Mouse (Mus musculus) adrenal gland (tissue): ENCODE results near the gene 1700024G13Rik.
"Not testable (repeated sequence)": the region's sequence is repeated elsewhere in the genome, so short reads cannot be mapped to it uniquely, and the experiment has no call there.

Source experiments
- intact Hi-C: fragments of 180-260 bp; cut with DNase I; formaldehyde crosslinking; loops from one replicate; pipeline ENCODE4 v1.15.1; 2025
- long read RNA-seq, 2 experiments: library from polyadenylated mRNA; unstranded; transcript quantifications; one replicate each; pipeline ENCODE4 v2.0.0; 2020; ENCODE audit warnings: borderline replicate concordance in 1 of 2; ENCODE audit not compliant: insufficient replicate concordance in 1 of 2

The 1700024G13Rik gene
- long read RNA-seq, experiment 1: 0 reads
- long read RNA-seq, experiment 2: 0 reads

GRCm38 (mm10) chr14:32388196-32388595, at the start of gene 1700024G13Rik:
Gene 1700024G13Rik (minus strand): TSS chr14:32388391.
- intact Hi-C loops: no loop called here

DNA sequence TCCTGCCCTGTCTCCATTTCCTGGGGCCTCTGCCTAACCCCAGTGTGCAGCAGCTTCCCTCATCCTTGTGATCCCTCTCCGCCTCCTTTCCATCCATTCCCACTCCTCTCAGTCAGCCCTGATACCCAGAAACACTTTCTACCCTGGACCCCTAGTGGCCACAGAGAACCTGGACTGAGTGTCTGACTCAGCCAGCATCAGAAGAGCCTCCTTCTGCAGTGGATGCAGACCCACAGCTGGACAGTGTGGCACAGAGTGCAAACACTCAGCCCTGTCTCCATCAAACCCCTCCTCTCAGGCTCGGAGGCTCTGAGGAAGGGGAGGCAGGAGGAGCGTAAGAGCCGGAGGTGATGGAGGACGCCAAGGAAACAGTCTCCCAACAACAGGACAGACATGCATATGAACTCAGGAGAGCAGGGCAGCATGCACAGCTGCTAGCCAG, 49.2 kb upstream of the 1700024G13Rik start:
- intact Hi-C loops: no loop called here

DNA sequence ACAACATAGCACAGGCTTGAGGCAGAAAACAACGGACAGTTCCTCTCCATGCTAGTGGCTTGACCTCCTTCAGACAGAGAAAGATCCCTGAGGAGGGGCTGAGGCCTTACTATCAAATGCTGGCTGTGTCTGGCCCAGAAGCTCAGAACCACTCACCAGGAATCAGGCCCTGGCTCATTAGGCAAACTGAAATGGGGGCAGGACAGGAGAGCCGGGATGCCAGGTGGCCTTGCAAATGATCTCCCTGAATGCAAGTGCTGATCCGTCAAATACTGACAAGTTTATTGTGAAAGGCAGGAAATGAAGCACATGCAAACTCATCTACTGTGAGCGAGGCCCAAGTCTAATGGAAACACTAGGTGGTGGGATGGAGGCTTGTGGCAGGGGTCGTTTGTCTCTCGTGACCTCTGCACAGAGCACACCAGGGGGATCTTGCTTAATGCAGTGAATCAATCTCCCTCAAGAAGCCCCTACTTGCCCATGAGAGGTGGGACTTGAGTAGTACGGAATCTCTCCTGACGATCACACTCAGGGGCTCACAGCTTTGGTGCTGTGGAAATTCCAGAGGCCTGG, 40.9 kb upstream of the 1700024G13Rik start:
- intact Hi-C loops: no loop called here

DNA sequence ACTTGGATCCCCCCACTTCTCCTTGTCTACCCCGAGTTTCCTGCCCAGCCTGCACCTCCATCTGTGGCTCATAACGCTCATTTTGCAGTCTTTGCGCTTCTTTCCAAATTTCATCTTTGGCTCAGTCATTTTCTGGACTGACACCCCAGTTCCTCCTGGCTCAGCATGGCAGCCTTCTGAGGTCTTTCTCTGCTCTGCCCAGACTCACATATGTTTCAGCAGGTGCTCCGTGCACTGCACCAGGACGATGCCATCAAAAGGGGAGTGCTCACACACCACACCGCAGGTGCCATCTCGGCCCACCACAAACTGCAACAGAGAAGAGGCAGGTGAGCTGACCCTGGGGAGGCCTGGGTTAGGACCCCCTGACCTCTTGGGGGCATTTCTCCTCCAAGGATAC, 35.8 kb upstream of the 1700024G13Rik start:
- intact Hi-C loops: no loop called here

DNA sequence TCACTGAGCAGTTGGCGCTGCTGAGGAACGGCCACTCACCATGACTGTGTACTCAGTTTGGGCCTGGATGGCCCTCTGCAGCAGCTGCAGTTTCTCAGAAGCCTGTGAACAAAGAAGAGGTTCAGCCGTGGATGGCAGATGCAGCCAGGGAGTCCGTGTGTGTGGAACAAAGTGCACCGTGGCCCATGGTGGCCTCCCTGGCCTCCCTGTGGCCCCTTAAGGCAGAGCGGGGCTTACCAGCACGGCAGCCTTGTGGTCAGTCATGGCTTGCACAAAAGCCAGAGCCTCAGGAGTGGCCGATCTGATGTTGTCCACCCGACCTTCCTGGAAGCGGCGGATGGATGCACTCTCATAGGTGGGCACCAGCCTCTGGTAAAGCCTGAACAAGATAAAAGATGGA, 30.6 kb upstream of the 1700024G13Rik start:
- intact Hi-C loops: no loop called here

- intact Hi-C loops: no loop called here
These were observed 23.9 kb upstream of the 1700024G13Rik start for GRCm38 (mm10) chr14:32412075-32412474.

DNA sequence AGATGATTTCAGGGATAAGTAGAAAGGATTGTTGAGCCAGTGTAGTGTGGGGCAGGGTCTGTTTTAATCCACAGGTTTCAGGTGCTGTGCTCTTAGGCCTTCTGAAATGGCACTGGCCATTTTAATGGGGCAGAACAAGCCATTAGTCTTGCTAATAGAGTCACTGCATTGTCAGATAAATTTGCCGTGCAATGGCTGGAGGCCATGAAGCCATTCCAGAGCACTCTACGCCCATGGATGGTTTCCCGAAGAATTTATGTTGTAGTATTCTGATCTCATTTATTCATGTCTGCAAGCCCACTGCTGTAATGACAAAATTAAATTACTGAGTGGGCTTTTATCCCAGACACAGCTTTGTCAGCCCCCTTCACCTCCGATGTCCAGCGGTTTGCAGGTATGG, 21.9 kb upstream of the 1700024G13Rik start:
- intact Hi-C loops: no loop called here

DNA sequence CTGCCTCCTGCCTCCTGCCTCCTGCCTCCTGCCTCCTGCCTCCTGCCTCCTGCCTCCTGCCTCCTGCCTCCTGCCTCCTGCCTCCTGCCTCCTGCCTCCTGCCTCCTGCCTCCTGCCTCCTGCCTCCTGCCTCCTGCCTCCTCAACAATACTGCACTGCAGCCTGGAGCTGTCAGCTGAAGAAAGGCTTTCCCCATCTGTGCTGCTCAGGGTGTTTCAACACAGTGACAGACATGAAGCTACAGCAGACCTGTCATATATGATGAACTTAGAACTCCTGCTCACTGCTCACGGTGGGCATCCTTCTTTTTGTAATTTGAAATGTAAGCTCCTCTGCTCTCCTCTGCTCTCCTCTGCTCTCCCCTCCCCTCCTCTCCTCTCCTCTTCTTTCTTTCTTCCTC, 17.2 kb upstream of the 1700024G13Rik start:
- intact Hi-C loops: not testable (repeated sequence)

- intact Hi-C loops: no loop called here
These were observed 6.6 kb downstream of the 1700024G13Rik start for GRCm38 (mm10) chr14:32381619-32382018.

- intact Hi-C loops: no loop called here
These were observed 7.1 kb downstream of the 1700024G13Rik start for GRCm38 (mm10) chr14:32381066-32381465.

DNA sequence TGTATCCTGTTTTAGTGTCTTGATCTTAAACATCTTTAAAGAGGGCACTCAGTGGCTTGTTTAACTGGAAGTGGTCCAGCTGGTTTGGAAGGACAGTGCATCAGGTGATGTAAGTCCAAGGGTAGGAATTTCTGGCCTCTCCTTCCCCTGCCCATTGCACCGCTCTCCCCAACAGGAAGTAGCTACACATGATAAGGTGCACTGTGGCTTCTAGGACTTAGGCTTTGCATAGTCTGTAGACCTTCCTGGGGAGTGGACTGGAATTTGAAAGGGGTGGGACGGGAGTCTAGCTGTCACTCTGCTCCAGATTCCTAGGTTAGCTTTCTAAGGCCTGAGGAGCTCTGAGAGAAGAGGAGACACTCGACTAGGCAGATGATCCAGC, 8.1 kb downstream of the 1700024G13Rik start:
- intact Hi-C loops: no loop called here

DNA sequence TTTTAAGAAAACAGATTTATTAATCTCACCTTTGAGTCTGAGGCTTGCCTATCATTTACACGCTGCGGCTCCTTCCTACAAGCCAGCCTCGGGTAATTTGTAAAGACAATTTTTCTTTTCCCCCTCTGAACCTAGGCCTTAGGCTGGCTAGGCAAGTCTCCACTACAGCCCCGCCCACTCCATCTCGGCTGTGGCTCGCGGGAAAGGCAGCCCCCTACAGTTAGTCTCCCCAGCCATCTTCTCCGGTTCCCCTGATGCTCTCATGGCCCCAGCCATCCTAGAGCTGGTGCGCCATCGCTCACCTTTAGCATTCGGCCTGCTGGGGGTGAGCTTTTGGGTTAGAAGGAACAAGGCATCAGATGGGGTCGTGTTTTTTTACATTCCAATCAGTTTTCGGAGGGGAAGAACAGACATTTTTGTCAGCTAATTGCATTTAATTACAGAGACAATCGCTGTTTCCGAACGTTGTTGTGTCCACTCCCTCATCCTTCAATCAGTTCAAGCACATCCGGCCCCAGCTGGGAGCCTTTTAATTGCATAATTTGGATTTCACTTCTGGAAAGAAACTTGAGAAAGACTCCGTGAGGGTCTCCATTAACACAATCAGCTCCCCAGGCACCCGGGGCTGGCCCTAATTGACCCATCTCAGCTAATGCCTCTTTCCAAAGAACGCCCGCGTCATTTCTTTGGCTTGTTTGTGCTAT, 8.6 kb downstream of the 1700024G13Rik start:
- intact Hi-C loops: no loop called here

DNA sequence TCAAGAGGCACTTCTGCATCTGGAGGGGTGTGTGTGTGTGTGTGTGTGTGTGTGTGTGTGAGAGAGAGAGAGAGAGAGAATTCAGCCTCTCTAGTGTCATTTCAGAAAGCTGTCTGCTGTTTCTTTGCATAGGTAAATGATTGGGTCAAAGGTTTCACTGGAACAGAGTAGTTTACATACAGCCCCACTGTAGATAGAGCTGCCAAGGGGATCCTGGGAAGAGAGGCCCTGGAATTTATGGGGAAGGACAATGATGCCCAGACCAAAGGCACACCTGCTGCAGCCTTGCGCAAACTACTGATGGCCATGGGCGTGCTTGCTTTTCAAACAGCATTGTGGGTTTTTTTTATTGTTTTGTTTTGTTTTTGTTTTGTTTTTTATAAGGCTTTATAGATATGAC, 15.7 kb downstream of the 1700024G13Rik start:
- intact Hi-C loops: no loop called here

- intact Hi-C loops: no loop called here
These were observed 18.4 kb downstream of the 1700024G13Rik start for GRCm38 (mm10) chr14:32369756-32370155.

DNA sequence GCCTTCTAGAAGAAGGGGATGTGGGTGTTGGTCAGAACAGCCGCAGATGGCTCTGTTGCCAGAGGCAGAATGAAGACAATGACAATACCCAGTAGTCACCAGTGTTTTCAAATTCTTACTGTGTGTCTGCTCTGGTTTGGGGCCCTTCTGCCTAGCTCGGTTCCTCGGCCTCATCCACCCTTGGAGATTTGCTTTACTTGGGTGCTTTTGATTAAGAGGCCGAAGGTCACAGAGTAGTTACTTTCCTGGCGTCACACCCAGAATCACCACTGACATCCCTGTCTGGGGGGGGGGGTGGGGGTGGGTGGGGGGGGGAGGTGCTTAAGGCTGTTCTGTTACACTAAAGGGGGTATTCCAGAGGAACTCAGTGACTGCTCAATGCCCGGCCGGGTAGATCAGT, 23.8 kb downstream of the 1700024G13Rik start:
- intact Hi-C loops: no loop called here

DNA sequence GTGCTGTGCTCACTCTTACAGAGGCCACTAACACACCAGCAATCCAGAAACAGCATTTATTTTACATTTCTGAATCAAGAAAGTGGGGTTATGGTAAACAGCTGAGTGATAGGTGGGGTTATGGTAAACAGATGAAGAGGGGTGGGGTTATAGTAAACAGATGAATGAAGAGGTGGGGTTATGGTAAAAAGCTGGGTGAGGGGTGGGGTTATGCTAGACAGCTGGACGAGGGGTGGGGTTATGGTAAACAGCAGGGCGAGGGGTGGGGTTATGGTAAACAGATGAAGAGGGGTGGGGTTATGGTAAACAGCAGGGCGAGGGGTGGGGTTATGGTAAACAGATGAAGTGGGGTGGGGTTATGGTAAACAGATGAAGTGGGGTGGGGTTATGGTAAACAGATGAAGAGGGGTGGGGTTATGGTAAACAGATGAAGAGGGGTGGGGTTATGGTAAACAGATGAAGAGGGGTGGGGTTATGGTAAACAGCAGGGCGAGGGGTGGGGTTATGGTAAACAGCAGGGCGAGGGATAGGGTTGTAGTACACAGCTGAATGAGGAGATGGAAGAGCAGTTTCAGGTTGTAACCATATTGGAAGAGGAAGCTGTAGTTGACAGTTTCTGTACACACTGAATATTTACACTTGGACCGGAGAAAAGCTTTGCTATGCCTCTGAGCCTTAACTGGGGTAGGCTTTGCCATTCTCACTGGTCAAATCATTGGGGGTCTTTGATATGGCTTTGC, 36.8 kb downstream of the 1700024G13Rik start:
- intact Hi-C loops: not testable (repeated sequence)

- intact Hi-C loops: no loop called here
These were observed 40.9 kb downstream of the 1700024G13Rik start for GRCm38 (mm10) chr14:32347307-32347706.

- intact Hi-C loops: no loop called here
These were observed 43.5 kb downstream of the 1700024G13Rik start for GRCm38 (mm10) chr14:32344694-32345093.

DNA sequence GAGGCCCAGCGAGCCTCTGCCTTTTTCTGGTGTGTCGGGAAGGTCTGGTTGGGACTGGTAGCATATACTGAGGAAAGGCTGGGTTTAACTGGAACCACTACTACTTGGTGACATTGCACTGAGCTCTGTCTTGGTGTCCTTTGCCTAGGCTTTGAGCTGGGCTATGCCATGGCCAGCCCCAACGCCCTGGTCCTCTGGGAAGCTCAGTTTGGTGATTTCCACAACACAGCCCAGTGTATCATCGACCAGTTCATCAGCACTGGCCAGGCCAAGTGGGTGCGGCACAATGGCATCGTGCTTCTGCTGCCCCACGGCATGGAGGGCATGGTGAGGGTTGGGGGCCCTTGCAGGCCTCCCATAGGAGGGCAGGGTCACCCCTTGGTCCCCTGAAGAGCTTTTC, 44.0 kb downstream of the 1700024G13Rik start:
- intact Hi-C loops: no loop called here

DNA sequence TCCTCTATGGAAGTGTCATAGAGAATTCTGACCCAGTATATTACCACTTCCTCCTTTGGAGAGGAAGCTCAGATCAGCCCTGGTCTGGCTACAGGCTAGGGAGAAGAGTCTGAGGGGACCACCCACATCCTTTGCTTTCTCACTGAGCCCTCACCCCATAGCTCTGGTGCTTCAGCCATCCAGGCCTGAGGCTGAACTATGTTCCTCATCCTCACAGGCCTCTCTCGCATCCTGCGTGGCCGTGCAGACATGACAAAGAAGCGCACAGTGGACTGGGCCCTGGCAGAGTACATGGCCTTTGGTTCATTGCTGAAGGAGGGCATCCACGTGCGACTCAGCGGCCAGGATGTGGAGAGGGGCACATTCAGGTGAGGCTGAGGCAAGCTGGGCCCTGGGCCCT, 46.4 kb downstream of the 1700024G13Rik start:
- intact Hi-C loops: no loop called here

- intact Hi-C loops: no loop called here
These were observed 51.6 kb downstream of the 1700024G13Rik start for GRCm38 (mm10) chr14:32336547-32336946.

DNA sequence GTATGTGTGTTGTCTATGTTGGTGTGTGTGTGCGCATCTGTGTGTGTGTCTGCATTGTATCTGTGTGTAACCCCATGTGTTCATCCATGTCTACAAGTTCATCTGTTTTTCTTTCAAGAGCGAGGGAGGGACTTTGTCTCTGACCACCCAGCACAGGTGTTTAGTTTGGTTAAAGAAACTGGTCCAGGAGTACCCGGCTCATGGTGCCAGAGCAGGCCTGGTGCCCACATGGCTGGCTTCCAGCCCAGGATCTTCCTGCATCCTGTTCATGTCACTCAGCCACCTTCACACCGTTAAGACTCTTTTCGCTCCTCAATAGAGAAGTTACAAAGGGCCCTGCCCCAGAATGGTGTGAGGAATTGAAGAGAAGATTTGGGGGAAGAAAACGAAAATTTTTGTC, 52.2 kb downstream of the 1700024G13Rik start:
- intact Hi-C loops: no loop called here
